Mouse (Mus musculus) myocyte (in vitro differentiated cells): ENCODE results near the gene Arhgap21.

ENCODE experiments used
- CEBPB ChIP-seq: IDR thresholded peaks from 2 replicates; pipeline ENCODE4 v1.6.1; 2011; ENCODE audit warnings: mild to moderate bottlenecking, moderate library complexity; ENCODE audit not compliant: poor library complexity, insufficient read depth, severe bottlenecking
- E2F4 ChIP-seq: IDR thresholded peaks from one replicate; pipeline ENCODE4 v1.6.1; 2011; ENCODE audit warnings: mild to moderate bottlenecking, control low read depth, moderate library complexity; ENCODE audit not compliant: insufficient read depth
- MAX ChIP-seq: IDR thresholded peaks from one replicate; pipeline ENCODE4 v1.6.1; 2011; ENCODE audit warnings: low read depth, mild to moderate bottlenecking, control low read depth
- MYOD1 ChIP-seq, 3 experiments: IDR thresholded peaks; one replicate each; pipeline ENCODE4 v1.6.1; 2011; ENCODE audit warnings: control low read depth in 2 of 3, low read depth in 2 of 3, mild to moderate bottlenecking in 2 of 3, moderate library complexity in 1 of 3; ENCODE audit not compliant: insufficient read length in 2 of 3, control insufficient read depth in 1 of 3
- POLR2A ChIP-seq: IDR thresholded peaks from one replicate; pipeline ENCODE4 v1.6.1; 2011; ENCODE audit warnings: low read depth, mild to moderate bottlenecking, control low read depth, moderate library complexity; ENCODE audit not compliant: insufficient read length
- POLR2AphosphoS2 ChIP-seq: IDR thresholded peaks from one replicate; pipeline ENCODE4 v1.6.1; 2011; ENCODE audit warnings: low read depth, control low read depth; ENCODE audit not compliant: insufficient read length
- USF1 ChIP-seq: IDR thresholded peaks from one replicate; pipeline ENCODE4 v1.6.1; 2011; ENCODE audit warnings: low read depth, mild to moderate bottlenecking, control low read depth, moderate library complexity

DNA sequence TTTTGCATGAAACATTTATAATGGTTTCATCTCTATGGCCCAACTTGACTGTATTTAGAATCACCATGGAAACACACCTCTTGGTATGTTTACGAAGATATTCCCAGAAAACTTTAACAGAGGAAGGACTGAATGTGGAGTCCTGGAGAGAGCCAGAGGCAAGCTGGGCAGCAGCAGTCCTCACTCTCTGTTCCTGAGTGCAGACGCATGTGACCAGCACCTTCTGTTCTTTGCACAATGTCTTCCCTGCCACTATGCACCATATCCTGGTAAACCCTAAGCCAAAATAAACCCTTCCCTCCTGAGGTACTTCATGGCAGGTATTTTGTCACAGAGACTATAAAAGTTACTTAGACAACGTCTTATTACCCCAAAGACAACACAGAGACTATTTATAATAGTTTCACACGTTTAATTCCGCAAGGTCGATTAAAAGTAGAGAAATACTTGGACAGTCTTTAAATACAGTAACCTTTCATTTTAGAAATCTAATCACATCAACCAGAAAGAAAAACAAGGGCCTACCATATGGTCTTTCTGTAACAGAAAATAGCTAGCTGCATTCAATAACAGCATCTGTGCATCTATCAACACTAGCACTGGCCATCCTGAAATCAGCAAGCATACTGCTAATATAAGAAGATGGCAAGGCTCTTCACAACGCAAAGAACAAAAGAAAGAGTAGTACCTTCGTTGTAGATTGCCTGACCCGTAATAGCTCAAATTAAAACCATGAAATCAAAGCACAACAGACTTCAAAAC lies 8.6 kb downstream of the Arhgap21 start:
- TF ChIP-seq MAX: no peak
- TF ChIP-seq POLR2A: no peak
- TF ChIP-seq E2F4: no peak
- no peak for TF ChIP-seq POLR2AphosphoS2
- TF ChIP-seq CEBPB: no peak
- TF ChIP-seq USF1: no peak
- no peak for TF ChIP-seq MYOD1 (IDR thresholded peaks at IDR 0.05; ENCODE audit: control insufficient read depth in 1 of 3, insufficient read length in 2 of 3, low read depth in 2 of 3)
